Mouse (Mus musculus): ENCODE measurements around the gene Wdpcp.

The Wdpcp gene

GRCm38 (mm10) chr11:21735272-21735671 is 163.2 kb downstream of the Wdpcp start:
- DNase-seq (ENCODE audit: low read depth, low spot score) = no peak

- peak; percentile 8 for DNase-seq (ENCODE audit: low read depth, low spot score)
Measured at GRCm38 (mm10) chr11:21749487-21749886, 177.5 kb downstream of the Wdpcp start.

GRCm38 (mm10) chr11:21763201-21763600 is 191.2 kb downstream of the Wdpcp start:
- DNase-seq (ENCODE audit: low read depth, low spot score) = no peak

GRCm38 (mm10) chr11:21788831-21789230 is 216.8 kb downstream of the Wdpcp start:
- no peak for DNase-seq (ENCODE audit: low read depth, low spot score)

- no peak for DNase-seq (ENCODE audit: low read depth, low spot score)
Measured at GRCm38 (mm10) chr11:21824941-21825340, 252.9 kb downstream of the Wdpcp start.

- no peak for DNase-seq (ENCODE audit: low read depth, low spot score)
Measured at GRCm38 (mm10) chr11:21826521-21826920, 254.5 kb downstream of the Wdpcp start.

- no peak for DNase-seq (ENCODE audit: low read depth, low spot score)
Measured at GRCm38 (mm10) chr11:21847040-21847439, 275.0 kb downstream of the Wdpcp start.

GRCm38 (mm10) chr11:21864000-21864399 is 292.0 kb downstream of the Wdpcp start:
- DNase-seq (ENCODE audit: low read depth, low spot score) = no peak

- DNase-seq (ENCODE audit: low read depth, low spot score) = no peak
Measured at GRCm38 (mm10) chr11:21864516-21864915, 292.5 kb downstream of the Wdpcp start.

- DNase-seq (ENCODE audit: low read depth, low spot score) = no peak
Measured at GRCm38 (mm10) chr11:21868675-21869074, 296.6 kb downstream of the Wdpcp start.

- DNase-seq (ENCODE audit: low read depth, low spot score) = no peak
Measured at GRCm38 (mm10) chr11:21870863-21871262, 298.8 kb downstream of the Wdpcp start.

- DNase-seq (ENCODE audit: low read depth, low spot score) = no peak
Measured at GRCm38 (mm10) chr11:21871728-21872127, 299.7 kb downstream of the Wdpcp start.

GRCm38 (mm10) chr11:21875077-21875476 is 303.0 kb downstream of the Wdpcp start:
- DNase-seq (ENCODE audit: low read depth, low spot score) = peak; percentile 65

- DNase-seq (ENCODE audit: low read depth, low spot score) = no peak
Measured at GRCm38 (mm10) chr11:21894696-21895095, 322.7 kb downstream of the Wdpcp start.

GRCm38 (mm10) chr11:21922531-21922930 is 350.5 kb downstream of the Wdpcp start:
- DNase-seq (ENCODE audit: low read depth, low spot score) = no peak
